Mouse (Mus musculus): Measurements from ENCODE around the gene Trp53i13.

Gene Trp53i13

DNA sequence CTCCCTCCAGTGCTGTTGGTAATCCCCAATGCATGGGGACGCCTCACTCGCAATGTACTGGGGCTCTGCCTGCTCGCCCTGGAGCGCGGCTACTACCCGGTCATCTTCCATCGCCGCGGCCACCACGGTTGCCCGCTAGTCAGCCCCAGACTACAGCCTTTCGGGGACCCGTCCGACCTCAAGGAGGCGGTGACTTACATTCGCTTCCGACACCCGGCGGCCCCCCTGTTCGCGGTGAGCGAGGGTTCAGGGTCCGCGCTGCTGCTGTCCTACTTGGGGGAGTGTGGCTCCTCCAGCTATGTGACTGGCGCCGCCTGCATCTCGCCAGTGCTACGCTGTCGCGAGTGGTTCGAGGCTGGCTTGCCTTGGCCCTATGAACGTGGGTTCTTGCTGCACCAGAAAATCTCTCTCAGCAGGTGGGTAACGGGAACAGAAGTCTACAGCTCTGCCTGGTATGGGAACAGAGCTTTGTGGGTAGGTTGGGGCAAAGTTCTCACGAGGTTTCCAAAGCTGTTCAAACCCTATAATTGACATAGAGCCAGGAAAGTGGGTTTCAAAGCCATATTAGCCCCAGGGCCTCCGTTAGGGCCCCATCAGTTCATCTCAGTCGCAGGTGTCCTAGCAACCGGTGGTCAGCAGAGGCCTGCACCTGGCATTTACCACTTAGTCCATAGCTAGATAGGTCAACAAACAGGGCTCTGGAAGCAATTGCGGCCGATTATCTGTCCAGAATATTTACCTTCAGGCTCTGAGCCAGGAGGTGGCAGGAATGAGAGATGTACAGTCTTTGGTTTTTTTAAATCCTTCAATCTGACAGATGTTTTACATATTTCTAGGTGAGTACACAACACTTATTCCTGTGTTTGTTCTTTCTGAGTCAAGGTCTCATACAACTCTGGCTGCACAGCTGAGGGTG is at the start of gene Trp53i13:
Gene Trp53i13 (minus strand): TSS at position 344 of the 916 bp plus-strand sequence.
- peak; percentile 69 for DNase-seq (ENCODE audit: low read depth)

GRCm38 (mm10) chr11:77545261-77545660 is 29.5 kb upstream of the Trp53i13 start:
- DNase-seq (ENCODE audit: low read depth): peak; percentile 37

DNA sequence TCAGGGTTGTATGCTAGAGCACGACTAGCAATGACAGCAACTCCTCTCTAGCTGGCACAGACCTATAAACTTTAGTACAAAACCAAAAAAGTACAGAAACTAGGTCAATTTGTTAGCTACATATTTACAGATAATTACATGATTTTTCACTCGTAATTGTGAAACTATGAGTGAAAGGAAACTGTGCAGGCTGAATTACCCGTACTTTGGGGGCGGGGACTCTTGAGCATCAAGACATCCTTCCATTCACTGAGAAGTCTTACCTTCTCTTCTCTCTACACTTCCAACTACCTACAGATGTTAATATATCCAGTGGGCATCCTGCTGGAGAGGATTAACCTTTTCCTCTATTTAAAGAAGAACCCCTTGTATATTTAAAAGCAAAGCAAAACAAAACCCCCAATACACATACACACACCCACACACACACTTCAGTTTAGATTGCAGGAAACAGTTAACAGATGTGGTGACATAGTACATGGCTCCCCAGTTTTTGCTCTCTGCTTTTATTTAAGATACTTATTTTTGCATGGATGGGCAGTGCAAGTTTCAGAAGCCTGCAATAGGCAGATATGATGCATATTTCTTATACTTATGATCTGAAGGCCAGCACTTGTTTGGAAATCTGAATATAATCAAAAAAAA is 16.5 kb upstream of the Trp53i13 start:
- DNase-seq (ENCODE audit: low read depth): no peak

- DNase-seq (ENCODE audit: low read depth): no peak
Observed at GRCm38 (mm10) chr11:77530862-77531261, 15.1 kb upstream of the Trp53i13 start.

DNA sequence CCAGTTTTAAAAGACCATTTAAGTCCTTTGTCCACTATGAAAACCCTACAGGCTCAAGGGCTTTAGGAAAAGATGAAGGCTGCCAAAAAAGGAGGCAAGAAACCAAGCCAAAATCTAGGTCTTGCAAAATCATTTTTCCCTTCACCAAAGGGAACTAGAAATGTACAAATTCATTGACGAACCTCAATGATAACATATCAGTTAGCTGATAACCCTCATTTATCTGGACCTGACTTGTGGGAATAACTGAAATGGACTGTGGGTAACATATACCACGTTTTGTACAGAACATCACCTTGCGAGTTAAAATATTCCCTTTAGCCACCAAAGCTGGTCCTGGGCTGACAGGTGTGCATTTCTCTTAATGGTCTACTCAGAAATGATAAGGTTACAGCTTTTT is 13.9 kb upstream of the Trp53i13 start:
- DNase-seq (ENCODE audit: low read depth): no peak

GRCm38 (mm10) chr11:77528420-77528819 is 12.6 kb upstream of the Trp53i13 start:
- DNase-seq (ENCODE audit: low read depth): peak; percentile 37

DNA sequence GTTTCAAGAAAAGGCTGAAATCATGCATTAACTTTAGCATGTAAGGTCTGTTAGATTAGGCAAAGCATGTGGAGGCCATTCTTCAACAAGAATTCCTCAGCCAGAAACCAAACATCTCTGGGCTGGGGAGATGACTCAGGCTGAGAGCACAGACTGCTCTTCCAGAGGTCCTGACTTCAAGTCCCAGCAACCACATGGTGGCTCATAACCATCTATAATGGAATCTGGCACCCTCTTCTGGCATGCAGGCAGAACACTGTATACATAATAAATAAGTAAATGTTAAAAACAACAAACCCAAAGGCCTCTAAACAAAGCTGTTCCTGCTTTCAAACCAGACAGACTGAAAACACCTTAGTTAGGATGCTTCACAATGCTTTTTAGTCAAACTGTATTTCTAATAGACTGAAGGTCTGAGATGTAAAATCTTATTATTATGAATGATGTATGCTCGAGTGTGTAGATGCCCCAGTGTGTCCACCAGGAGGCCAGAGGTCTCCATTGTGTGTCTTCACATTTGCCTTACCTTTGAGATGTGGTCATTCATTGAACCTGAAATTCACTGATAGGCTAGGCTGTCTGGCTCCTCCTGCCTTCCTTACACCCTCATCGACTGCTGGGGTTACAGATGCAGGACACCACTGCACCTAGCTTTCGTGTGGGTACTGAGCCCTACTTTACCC is 10.2 kb upstream of the Trp53i13 start:
- DNase-seq (ENCODE audit: low read depth): peak; percentile 68

- peak; percentile 85 for DNase-seq (ENCODE audit: low read depth)
Observed at GRCm38 (mm10) chr11:77520601-77521529, 5.1 kb upstream of the Trp53i13 start.

- DNase-seq (ENCODE audit: low read depth): peak; percentile 94
Observed at GRCm38 (mm10) chr11:77519043-77519442, 3.3 kb upstream of the Trp53i13 start, which contains the start of gene Gm10392. Gm10392 (minus strand) TSS chr11:77519198.

GRCm38 (mm10) chr11:77518051-77518798 is 2.4 kb upstream of the Trp53i13 start:
- peak; percentile 40 for DNase-seq (ENCODE audit: low read depth)

GRCm38 (mm10) chr11:77516553-77517425 is 1.0 kb upstream of the Trp53i13 start:
- DNase-seq (ENCODE audit: low read depth): no peak

- peak; percentile 93 for DNase-seq (ENCODE audit: low read depth)
Observed at GRCm38 (mm10) chr11:77514832-77515636, 746 bp downstream of the Trp53i13 start, which contains the start of gene Abhd15. Abhd15 (plus strand) TSS chr11:77515121.

- DNase-seq (ENCODE audit: low read depth): no peak
Observed at GRCm38 (mm10) chr11:77514281-77514831, 1.4 kb downstream of the Trp53i13 start.

- peak; percentile 76 for DNase-seq (ENCODE audit: low read depth)
Observed at GRCm38 (mm10) chr11:77513811-77514170, 2.0 kb downstream of the Trp53i13 start.

GRCm38 (mm10) chr11:77512891-77513810 is 2.6 kb downstream of the Trp53i13 start:
- DNase-seq (ENCODE audit: low read depth): peak; percentile 85

DNA sequence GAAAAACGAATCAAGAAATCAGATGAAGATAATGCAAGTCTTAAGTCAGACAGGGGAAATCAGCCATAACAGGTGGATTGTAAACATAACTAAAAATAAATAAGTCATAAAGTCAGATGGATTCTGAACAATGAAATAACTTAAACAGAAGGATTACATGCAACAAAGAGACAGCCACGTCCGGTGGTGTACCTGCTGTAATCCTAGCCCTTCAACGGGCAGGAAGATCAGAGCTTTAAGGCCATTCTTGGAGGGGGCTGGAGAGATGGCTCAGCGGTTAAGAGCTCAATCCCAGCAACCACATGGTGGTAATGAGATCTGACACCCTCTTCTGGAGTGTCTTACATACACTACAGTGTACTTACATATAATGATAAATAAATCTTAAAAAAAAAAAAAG is 4.4 kb downstream of the Trp53i13 start:
- DNase-seq (ENCODE audit: low read depth): no peak
